Mouse (Mus musculus): ENCODE results near the gene Hip1. TPM values are rescaled to one million over a fixed set of nuclear protein-coding genes. Genes with fewer than 3 reads are reported as not detected.

The Hip1 gene
- total and polyA plus RNA-seq, 2 experiments from 2014 or later = 9.8 to 41.0 TPM

GRCm38 (mm10) chr5:135435039-135435438 lies 109.9 kb downstream of the Hip1 start:
- WGBS = 93% methylated on average over 10 of the region's 10 CpGs
- H3K27ac ChIP-seq (ENCODE audit: low read depth) = no peak overlapping the region
- no peak for TF ChIP-seq CTCF (IDR thresholded peaks at IDR 0.05; ENCODE audit: low read depth)
- TF ChIP-seq EP300 (IDR thresholded peaks at IDR 0.05; ENCODE audit: low read depth) = no peak
- no peak for DNase-seq (ENCODE audit: low spot score)
- no peaks in the 10 kb centered on the region for H3K9me3 ChIP-seq (replicated peaks; ENCODE audit: control insufficient read depth, low read length)
- peaks cover 59% of the 10 kb centered on the region for H3K36me3 ChIP-seq (replicated peaks; ENCODE audit: control insufficient read depth, insufficient read depth, low read length)
- H3K4me2 ChIP-seq (ENCODE audit: low read depth, low read length) = no peak overlapping the region
- no peaks in the 10 kb centered on the region for H3K27me3 ChIP-seq (ENCODE audit: control insufficient read depth, insufficient read depth, low read length)
- no peak overlapping the region for H3K9ac ChIP-seq (replicated peaks; ENCODE audit: low read depth, low read length)
- no peak overlapping the region for H3K4me3 ChIP-seq (ENCODE audit: low read depth, low read length)
- no peaks in the 10 kb centered on the region for H3K4me1 ChIP-seq (ENCODE audit: control insufficient read depth, insufficient read depth)
- ATAC-seq (ENCODE audit: insufficient read depth, low read depth) = no peak

GRCm38 (mm10) chr5:135433861-135434260 lies 111.1 kb downstream of the Hip1 start:
- no peak overlapping the region for H3K9ac ChIP-seq (replicated peaks; ENCODE audit: low read depth, low read length)
- H3K4me1 ChIP-seq (ENCODE audit: control insufficient read depth, insufficient read depth) = no peaks in the 10 kb centered on the region
- 96% methylated on average over 4 of the region's 4 CpGs for WGBS
- H3K4me2 ChIP-seq (ENCODE audit: low read depth, low read length) = no peak overlapping the region
- TF ChIP-seq CTCF (IDR thresholded peaks at IDR 0.05; ENCODE audit: low read depth) = no peak
- TF ChIP-seq EP300 (IDR thresholded peaks at IDR 0.05; ENCODE audit: low read depth) = no peak
- no peaks in the 10 kb centered on the region for H3K9me3 ChIP-seq (replicated peaks; ENCODE audit: control insufficient read depth, low read length)
- H3K4me3 ChIP-seq (ENCODE audit: low read depth, low read length) = no peak overlapping the region
- ATAC-seq (ENCODE audit: insufficient read depth, low read depth) (no peak), DNase-seq (ENCODE audit: low spot score) (no peak)
- no peak overlapping the region for H3K27ac ChIP-seq (ENCODE audit: low read depth)
- no peaks in the 10 kb centered on the region for H3K27me3 ChIP-seq (ENCODE audit: control insufficient read depth, insufficient read depth, low read length)
- peaks cover 66% of the 10 kb centered on the region for H3K36me3 ChIP-seq (replicated peaks; ENCODE audit: control insufficient read depth, insufficient read depth, low read length)

GRCm38 (mm10) chr5:135431111-135431510 lies 113.8 kb downstream of the Hip1 start:
- Histone ChIP-seq H3K36me3 (replicated peaks; ENCODE audit: control insufficient read depth, insufficient read depth, low read length) (peaks cover 73% of the 10 kb centered on the region), H3K27me3 (ENCODE audit: control insufficient read depth, insufficient read depth, low read length) (no peaks in the 10 kb centered on the region), H3K9ac (replicated peaks; ENCODE audit: low read depth, low read length) (no peak overlapping the region), H3K4me3 (ENCODE audit: low read depth, low read length) (no peak overlapping the region), H3K4me2 (ENCODE audit: low read depth, low read length) (no peak overlapping the region), H3K27ac (ENCODE audit: low read depth) (0 out of 2 replicates have a peak overlapping the region, but pooled peaks have one; percentile 34), H3K4me1 (ENCODE audit: control insufficient read depth, insufficient read depth) (no peaks in the 10 kb centered on the region), H3K9me3 (replicated peaks; ENCODE audit: control insufficient read depth, low read length) (no peaks in the 10 kb centered on the region)
- 0 out of 2 replicates have a peak, but pooled peaks have one; percentile 33 for ATAC-seq (ENCODE audit: insufficient read depth, low read depth)
- TF ChIP-seq EP300 (IDR thresholded peaks at IDR 0.05; ENCODE audit: low read depth) (no peak), CTCF (IDR thresholded peaks at IDR 0.05; ENCODE audit: low read depth) (no peak)
- peak; percentile 34 for DNase-seq (ENCODE audit: low spot score)
- WGBS = 33% methylated on average over 6 of the region's 6 CpGs

GRCm38 (mm10) chr5:135428786-135429185 lies 116.1 kb downstream of the Hip1 start:
- ATAC-seq (ENCODE audit: insufficient read depth, low read depth) (no peak), DNase-seq (ENCODE audit: low spot score) (no peak)
- Histone ChIP-seq H3K9ac (replicated peaks; ENCODE audit: low read depth, low read length) (no peak overlapping the region), H3K27me3 (ENCODE audit: control insufficient read depth, insufficient read depth, low read length) (no peaks in the 10 kb centered on the region), H3K4me3 (ENCODE audit: low read depth, low read length) (no peak overlapping the region), H3K27ac (ENCODE audit: low read depth) (no peak overlapping the region), H3K9me3 (replicated peaks; ENCODE audit: control insufficient read depth, low read length) (no peaks in the 10 kb centered on the region), H3K4me1 (ENCODE audit: control insufficient read depth, insufficient read depth) (no peaks in the 10 kb centered on the region), H3K36me3 (replicated peaks; ENCODE audit: control insufficient read depth, insufficient read depth, low read length) (peaks cover 82% of the 10 kb centered on the region), H3K4me2 (ENCODE audit: low read depth, low read length) (no peak overlapping the region)
- TF ChIP-seq CTCF (IDR thresholded peaks at IDR 0.05; ENCODE audit: low read depth) = peak; percentile 40
- no peak for TF ChIP-seq EP300 (IDR thresholded peaks at IDR 0.05; ENCODE audit: low read depth)
- 70% methylated on average over 5 of the region's 5 CpGs for WGBS

GRCm38 (mm10) chr5:135410266-135410665 lies 134.7 kb downstream of the Hip1 start:
- Histone ChIP-seq H3K9me3 (replicated peaks; ENCODE audit: control insufficient read depth, low read length) (no peaks in the 10 kb centered on the region), H3K4me3 (ENCODE audit: low read depth, low read length) (no peak overlapping the region), H3K36me3 (replicated peaks; ENCODE audit: control insufficient read depth, insufficient read depth, low read length) (peaks cover 38% of the 10 kb centered on the region), H3K27ac (ENCODE audit: low read depth) (no peak overlapping the region), H3K4me1 (ENCODE audit: control insufficient read depth, insufficient read depth) (no peaks in the 10 kb centered on the region), H3K4me2 (ENCODE audit: low read depth, low read length) (no peak overlapping the region), H3K27me3 (ENCODE audit: control insufficient read depth, insufficient read depth, low read length) (no peaks in the 10 kb centered on the region), H3K9ac (replicated peaks; ENCODE audit: low read depth, low read length) (no peak overlapping the region)
- ATAC-seq (ENCODE audit: insufficient read depth, low read depth) (no peak), DNase-seq (ENCODE audit: low spot score) (no peak)
- WGBS = 85% methylated on average over 9 of the region's 9 CpGs
- TF ChIP-seq EP300 (IDR thresholded peaks at IDR 0.05; ENCODE audit: low read depth) (no peak), CTCF (IDR thresholded peaks at IDR 0.05; ENCODE audit: low read depth) (no peak)

- no peak for DNase-seq (ENCODE audit: low spot score)
- Histone ChIP-seq H3K4me1 (ENCODE audit: control insufficient read depth, insufficient read depth) (no peaks in the 10 kb centered on the region), H3K27ac (ENCODE audit: low read depth) (no peak overlapping the region), H3K36me3 (replicated peaks; ENCODE audit: control insufficient read depth, insufficient read depth, low read length) (peaks cover 21% of the 10 kb centered on the region), H3K9me3 (replicated peaks; ENCODE audit: control insufficient read depth, low read length) (no peaks in the 10 kb centered on the region), H3K4me3 (ENCODE audit: low read depth, low read length) (no peak overlapping the region), H3K4me2 (ENCODE audit: low read depth, low read length) (no peak overlapping the region), H3K9ac (replicated peaks; ENCODE audit: low read depth, low read length) (no peak overlapping the region), H3K27me3 (ENCODE audit: control insufficient read depth, insufficient read depth, low read length) (no peaks in the 10 kb centered on the region)
- WGBS = 87% methylated on average over 4 of the region's 4 CpGs
- ATAC-seq (ENCODE audit: insufficient read depth, low read depth) = no peak
- TF ChIP-seq EP300 (IDR thresholded peaks at IDR 0.05; ENCODE audit: low read depth) (no peak), CTCF (IDR thresholded peaks at IDR 0.05; ENCODE audit: low read depth) (no peak)
Observed at GRCm38 (mm10) chr5:135408114-135408513, 136.8 kb downstream of the Hip1 start.

All from heart, postnatal 0 days (tissue).